Mouse (Mus musculus) lung, postnatal 14 days (tissue): ENCODE data around the gene Ap1ar.
"Not testable (repeated sequence)": the region's sequence is repeated elsewhere in the genome, so short reads cannot be mapped to it uniquely, and the experiment has no call there.

ENCODE experiments used
- DNase-seq: peaks from one replicate; pipeline ENCODE4 v3.0.0; 2021

Gene Ap1ar

GRCm38 (mm10) chr3:127793022-127793421, 44.3 kb downstream of the Ap1ar start:
- DNase-seq, result no peak

GRCm38 (mm10) chr3:127791595-127792561, 45.4 kb downstream of the Ap1ar start:
- no peak for DNase-seq

GRCm38 (mm10) chr3:127791056-127791483, 46.3 kb downstream of the Ap1ar start:
- DNase-seq, result no peak

- peak; percentile 25 for DNase-seq
Observed at GRCm38 (mm10) chr3:127790234-127791055, 46.9 kb downstream of the Ap1ar start.

GRCm38 (mm10) chr3:127789500-127790191, 47.7 kb downstream of the Ap1ar start, which contains the start of gene Tifa:
Gene Tifa (plus strand): TSS chr3:127789805.
- peak; percentile 67 for DNase-seq

- DNase-seq, result no peak
Observed at GRCm38 (mm10) chr3:127788919-127789318, 48.4 kb downstream of the Ap1ar start.

GRCm38 (mm10) chr3:127788038-127788437, 49.3 kb downstream of the Ap1ar start:
- DNase-seq, result no peak

- no peak for DNase-seq
Observed at GRCm38 (mm10) chr3:127787032-127787431, 50.3 kb downstream of the Ap1ar start.

GRCm38 (mm10) chr3:127783680-127784079, 53.6 kb downstream of the Ap1ar start:
- not testable (repeated sequence) for DNase-seq

GRCm38 (mm10) chr3:127782921-127783320, 54.4 kb downstream of the Ap1ar start:
- DNase-seq, result no peak

- DNase-seq, result peak; percentile 43
Observed at GRCm38 (mm10) chr3:127780921-127781320, 56.4 kb downstream of the Ap1ar start.

- DNase-seq, result peak; percentile 75
Observed at GRCm38 (mm10) chr3:127780021-127780644, 57.2 kb downstream of the Ap1ar start, which contains the start of gene Alpk1. Gene Alpk1 (minus strand): TSS chr3:127780527.

GRCm38 (mm10) chr3:127769146-127769545, 68.2 kb downstream of the Ap1ar start:
- no peak for DNase-seq

- no peak for DNase-seq
Observed at GRCm38 (mm10) chr3:127765971-127766370, 71.4 kb downstream of the Ap1ar start.

- no peak for DNase-seq
Observed at GRCm38 (mm10) chr3:127764541-127764940, 72.8 kb downstream of the Ap1ar start.

- DNase-seq, result peak; percentile 87
Observed at GRCm38 (mm10) chr3:127763076-127763612, 74.2 kb downstream of the Ap1ar start.

- DNase-seq, result no peak
Observed at GRCm38 (mm10) chr3:127762403-127762802, 74.9 kb downstream of the Ap1ar start.

GRCm38 (mm10) chr3:127759212-127759611, 78.1 kb downstream of the Ap1ar start:
- peak; percentile 46 for DNase-seq

GRCm38 (mm10) chr3:127758806-127759205, 78.5 kb downstream of the Ap1ar start:
- DNase-seq, result no peak

GRCm38 (mm10) chr3:127757886-127758301, 79.4 kb downstream of the Ap1ar start:
- no peak for DNase-seq
